Mouse (Mus musculus): ENCODE results near the gene Kalrn. TPM values are rescaled to one million over a fixed set of nuclear protein-coding genes. Genes with fewer than 3 reads are reported as not detected.

Gene Kalrn
- total RNA-seq, 2 experiments from 2014 or later = 16.3 to 17.8 TPM

GRCm38 (mm10) chr16:34311577-34311976, 261.8 kb downstream of the Kalrn start:
- no peak for DNase-seq

GRCm38 (mm10) chr16:34310363-34310762, 263.0 kb downstream of the Kalrn start:
- no peak for DNase-seq

GRCm38 (mm10) chr16:34308324-34308723, 265.0 kb downstream of the Kalrn start:
- no peak for DNase-seq

GRCm38 (mm10) chr16:34307458-34307857, 265.9 kb downstream of the Kalrn start:
- no peak for DNase-seq

DNA sequence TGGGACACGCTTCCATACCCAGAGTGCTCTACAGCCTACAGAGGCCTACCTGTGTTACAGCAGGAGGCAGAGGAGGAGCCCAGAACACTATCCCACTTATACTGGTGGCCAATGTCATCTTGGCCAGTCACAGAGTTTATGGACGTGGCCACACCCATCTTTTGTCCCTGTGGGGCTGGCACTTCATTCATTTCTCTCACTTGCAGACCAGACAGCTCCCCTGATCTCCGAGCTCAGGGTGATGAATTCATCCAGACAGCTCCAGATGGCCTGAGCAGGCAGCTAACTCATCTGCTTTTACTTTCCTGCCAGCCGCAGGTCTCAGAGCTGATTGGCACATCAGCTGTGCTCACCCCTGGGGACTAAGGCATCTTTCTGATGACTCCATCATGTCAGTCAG, 267.7 kb downstream of the Kalrn start:
- no peak for DNase-seq

DNA sequence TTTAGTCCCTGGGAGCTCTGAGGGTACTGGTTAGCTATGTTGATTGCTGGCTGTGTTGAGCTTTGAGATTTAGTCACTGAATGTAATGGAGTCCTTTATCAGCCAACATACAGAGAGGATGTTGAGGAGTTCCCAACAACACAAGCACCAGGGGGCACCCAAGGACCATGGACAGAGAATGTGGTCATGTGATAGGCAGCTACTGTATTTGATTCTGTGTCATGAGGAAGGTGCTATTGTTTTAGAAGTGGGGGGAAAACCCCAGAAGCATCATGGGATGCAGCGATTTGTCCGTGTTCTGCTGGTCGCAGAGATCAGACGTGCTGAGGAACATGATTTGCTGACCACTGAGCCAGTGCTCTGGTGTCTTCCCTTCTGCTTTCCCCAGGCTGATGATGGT, 269.5 kb downstream of the Kalrn start:
- DNase-seq = peak; percentile 14

GRCm38 (mm10) chr16:34302503-34302902, 270.8 kb downstream of the Kalrn start:
- DNase-seq = no peak

DNA sequence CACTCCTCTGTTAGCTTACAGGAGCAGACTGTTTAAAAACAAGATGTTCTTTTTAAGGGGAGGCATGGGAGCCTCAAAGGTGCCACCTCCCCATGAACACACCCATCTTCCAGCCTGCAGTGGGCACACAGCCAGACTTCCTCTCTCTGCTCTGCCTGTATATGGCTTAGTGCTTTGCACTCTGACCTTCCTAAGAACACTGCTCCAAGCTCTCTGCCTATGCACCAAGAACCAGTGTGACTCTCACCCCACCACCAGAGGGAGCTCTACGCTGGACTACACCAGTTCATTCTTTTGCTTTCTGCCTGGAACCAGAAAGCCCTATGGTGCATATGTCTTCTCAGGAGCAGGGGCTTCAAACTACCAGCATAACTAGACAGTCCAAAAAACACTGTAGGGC, 271.3 kb downstream of the Kalrn start:
- peak; percentile 11 for DNase-seq

- no peak for DNase-seq
Observed at GRCm38 (mm10) chr16:34299226-34299625, 274.1 kb downstream of the Kalrn start.

GRCm38 (mm10) chr16:34297911-34298682, 275.2 kb downstream of the Kalrn start:
- no peak for DNase-seq

DNA sequence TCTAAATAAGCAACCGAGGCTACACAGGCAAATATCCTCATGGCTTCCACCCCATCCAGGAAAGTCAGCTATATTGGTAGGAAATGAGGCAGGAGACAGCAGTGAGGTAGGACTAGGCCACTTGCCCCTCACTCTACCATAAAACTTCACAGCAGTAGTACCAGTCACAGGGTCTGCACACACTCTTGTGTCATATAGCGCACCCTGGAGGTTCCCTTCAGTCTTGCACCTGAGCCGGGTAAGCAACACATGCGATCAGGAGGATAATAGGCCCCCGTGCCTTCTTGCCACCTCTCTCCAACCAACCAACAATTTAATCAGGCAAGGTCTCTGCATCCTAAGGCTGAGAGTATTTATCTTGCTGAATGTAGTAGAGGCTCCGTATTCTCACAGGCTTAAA, 278.8 kb downstream of the Kalrn start:
- DNase-seq = peak; percentile 9

- DNase-seq = no peak
Observed at GRCm38 (mm10) chr16:34293675-34294074, 279.7 kb downstream of the Kalrn start.

- DNase-seq = peak; percentile 7
Observed at GRCm38 (mm10) chr16:34289583-34289982, 283.7 kb downstream of the Kalrn start.

DNA sequence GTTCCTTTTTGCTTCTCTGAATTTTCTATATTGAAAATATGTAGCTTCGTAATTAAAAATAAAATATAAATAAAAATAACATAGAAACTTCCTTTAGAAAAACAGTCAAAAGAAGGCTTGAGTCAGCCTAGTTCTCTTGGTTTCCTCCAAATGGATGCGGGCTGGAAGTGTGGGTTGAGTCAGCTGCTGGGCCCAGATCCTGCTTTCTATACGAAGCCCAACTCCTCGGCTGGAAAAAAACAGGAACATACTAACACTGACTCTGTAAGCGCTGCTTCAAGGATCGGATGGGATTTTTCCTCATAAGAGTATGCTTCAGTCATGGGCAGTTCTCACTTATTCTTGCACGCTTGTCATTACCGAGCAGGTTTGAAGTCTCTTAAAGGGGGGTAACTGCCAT, 291.3 kb downstream of the Kalrn start:
- DNase-seq = no peak

- DNase-seq = no peak
Observed at GRCm38 (mm10) chr16:34279654-34280383, 293.5 kb downstream of the Kalrn start.

- DNase-seq = no peak
Observed at GRCm38 (mm10) chr16:34278249-34278790, 295.0 kb downstream of the Kalrn start.

GRCm38 (mm10) chr16:34274607-34275006, 298.7 kb downstream of the Kalrn start:
- no peak for DNase-seq

DNA sequence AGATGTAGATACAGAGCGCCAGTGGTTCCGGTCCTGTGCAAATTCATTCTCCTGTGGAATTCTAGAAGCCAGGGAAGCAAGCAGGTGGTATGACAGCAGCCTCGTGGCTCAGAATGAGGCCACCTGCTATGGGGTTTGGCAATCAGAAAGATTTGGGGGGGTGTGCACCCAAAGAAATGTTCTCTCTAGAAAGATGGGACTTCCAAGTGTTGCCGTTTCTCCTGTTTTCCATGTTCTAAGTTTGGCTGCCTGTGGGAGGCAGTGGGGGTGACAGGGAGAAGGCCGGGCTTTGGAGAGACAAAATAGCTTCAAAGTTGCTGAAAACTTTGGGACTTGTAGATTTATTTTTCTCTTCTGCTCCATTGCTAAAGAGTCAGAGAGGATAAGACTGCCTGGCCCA, 301.9 kb downstream of the Kalrn start:
- no peak for DNase-seq

- DNase-seq = no peak
Observed at GRCm38 (mm10) chr16:34270681-34271080, 302.7 kb downstream of the Kalrn start.

GRCm38 (mm10) chr16:34269642-34270041, 303.7 kb downstream of the Kalrn start:
- DNase-seq = no peak

DNA sequence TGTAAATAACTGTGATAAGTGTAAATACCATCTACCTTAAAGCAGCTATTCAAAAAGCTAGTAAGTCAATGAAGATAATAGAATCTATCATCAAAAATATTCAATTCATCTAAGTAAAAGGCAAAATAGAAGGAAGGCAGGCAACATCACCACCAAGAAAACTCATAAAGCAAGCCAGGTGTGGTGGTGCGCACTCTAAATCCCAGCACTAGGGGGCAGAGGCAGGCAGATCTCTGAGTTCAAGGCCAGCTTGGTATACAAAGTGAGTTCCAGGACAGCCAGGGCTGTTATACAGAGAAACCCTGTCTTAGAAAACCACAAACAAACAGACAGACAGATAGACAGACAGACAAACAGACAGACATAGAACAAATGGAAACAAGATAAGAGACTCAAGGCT, 305.6 kb downstream of the Kalrn start:
- DNase-seq = no peak

GRCm38 (mm10) chr16:34264671-34265070, 308.7 kb downstream of the Kalrn start:
- DNase-seq = peak; percentile 39

DNA sequence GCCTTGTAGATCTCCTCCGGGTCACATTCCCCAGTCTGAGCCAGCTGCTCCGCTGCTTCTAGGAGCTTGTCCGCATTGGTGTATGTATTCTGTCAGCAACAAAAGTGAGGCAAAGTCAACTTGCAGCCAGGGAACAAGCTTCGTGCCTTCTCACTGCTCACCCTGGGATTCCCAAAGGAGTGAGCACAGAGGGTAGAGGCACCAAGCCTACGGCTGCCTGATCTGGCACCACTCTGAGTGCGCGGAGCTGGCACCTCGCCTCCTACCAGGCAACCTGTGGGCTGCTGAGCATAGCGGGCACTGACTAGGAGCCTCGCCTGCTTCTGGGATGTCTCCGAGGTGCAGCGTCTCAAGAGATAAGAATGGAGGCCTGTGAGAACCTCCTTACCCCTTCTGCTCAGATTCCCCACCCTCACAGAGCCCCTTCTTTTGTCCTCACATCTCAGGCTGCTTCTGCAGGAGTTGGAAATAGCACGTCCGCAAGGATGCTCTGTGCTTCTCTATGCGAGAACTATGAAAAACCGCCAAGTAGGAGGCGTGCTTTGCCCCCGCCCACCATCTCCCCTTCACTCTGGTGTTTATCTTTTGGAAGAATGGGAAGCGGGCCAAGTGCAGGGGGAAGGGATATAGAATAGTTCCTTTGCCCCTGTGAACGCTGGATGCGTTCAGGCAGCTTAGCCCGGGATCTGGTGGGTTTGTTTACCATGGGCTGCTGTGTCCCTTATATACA, 310.4 kb downstream of the Kalrn start:
- peak; percentile 60 for DNase-seq

All from adrenal gland, postnatal 10 days (tissue).